Comparison of ENCODE assay signal across 15 mouse cellular contexts in genomic region chr1:51782091-51782490, GRCm38 (mm10).
DNase-seq lines count a peak whose midpoint lies in the region; ATAC-seq and TF ChIP-seq lines count a peak whose summit lies in the region.
"Had no signal": no experiment of that assay in that cellular context is flagged by ENCODE, and none has a peak within 500 bp of the region (broad histone marks: within the 10 kb centered on the region; RNA-seq: fewer than 3 reads in every experiment).

No protein-coding gene starts in this region.

- 63% methylated on average over 6 of the region's 6 CpGs for WGBS in kidney, adult 2 months
- WGBS in midbrain, embryonic 11.5 days, result 77% methylated on average over 6 of the region's 6 CpGs
- 81% methylated on average over 6 of the region's 6 CpGs for WGBS in midbrain, embryonic 13.5 days
- 33% methylated on average over 6 of the region's 6 CpGs for WGBS in lung, embryonic 16.5 days

- no peak overlapping the region for H3K4me2 ChIP-seq in midbrain, embryonic 11.5 days
- H3K4me2 ChIP-seq in midbrain, embryonic 13.5 days (replicated peaks), result no peak overlapping the region
- no peak overlapping the region for H3K4me2 ChIP-seq in lung, embryonic 16.5 days (ENCODE audit: low read depth, low read length)
- H3K4me2 ChIP-seq: heart, embryonic 12.5 days; limb, embryonic 15.5 days; midbrain, embryonic 12.5 days had no signal

- no peaks in the 10 kb centered on the region for H3K9me3 ChIP-seq in midbrain, embryonic 11.5 days (ENCODE audit: control insufficient read depth, low read length)
- no peaks in the 10 kb centered on the region for H3K9me3 ChIP-seq in midbrain, embryonic 13.5 days
- H3K9me3 ChIP-seq in lung, embryonic 16.5 days (ENCODE audit: control insufficient read depth, low read length), result no peaks in the 10 kb centered on the region
- H3K9me3 ChIP-seq: embryonic facial prominence, embryonic 10.5 days; heart, embryonic 12.5 days; limb, embryonic 15.5 days; midbrain, embryonic 12.5 days had no signal

- DNase-seq in kidney, adult 2 months, result peak; percentile 21
- no peak for DNase-seq in kidney, postnatal 36 days
- no peak for DNase-seq in midbrain, embryonic 11.5 days (ENCODE audit: low spot score, missing footprints)
- no peak for DNase-seq in spleen, postnatal 10 days (ENCODE audit: low spot score in 2 of 2)
- DNase-seq in cerebellum, adult 9-10 months, result no peak
- DNase-seq: cerebellum, adult 18-20 months; gastrocnemius, postnatal 25 days; right cerebral cortex, postnatal 4 days; thymus, postnatal 36 days had no signal

- 0 out of 2 replicates have a peak, but pooled peaks cover 2% of the 10 kb centered on the region for H3K4me1 ChIP-seq in kidney, adult 2 months (ENCODE audit: control insufficient read depth, insufficient read depth, low read length)
- no peaks in the 10 kb centered on the region for H3K4me1 ChIP-seq in midbrain, embryonic 11.5 days (ENCODE audit: control insufficient read depth, insufficient read depth, low read length)
- H3K4me1 ChIP-seq in midbrain, embryonic 13.5 days (replicated peaks), result no peaks in the 10 kb centered on the region; the same call in 1 of the 2 replicates
- no peaks in the 10 kb centered on the region; the same call in 1 of the 2 replicates for H3K4me1 ChIP-seq in lung, embryonic 16.5 days (replicated peaks; ENCODE audit: control insufficient read depth, insufficient read depth, low read length)
- H3K4me1 ChIP-seq: heart, embryonic 12.5 days; midbrain, embryonic 12.5 days had no signal

- TF ChIP-seq CTCF in kidney, adult 2 months (conservative IDR thresholded peaks at IDR 0.05; ENCODE audit: insufficient read depth, insufficient read length, low read depth, low read length), result no peak

- H3K27me3 ChIP-seq in kidney, adult 2 months (replicated peaks; ENCODE audit: control insufficient read depth, insufficient read depth, low read length), result no peaks in the 10 kb centered on the region
- H3K27me3 ChIP-seq in midbrain, embryonic 11.5 days (ENCODE audit: control insufficient read depth, insufficient read depth, low read length), result no peaks in the 10 kb centered on the region
- no peaks in the 10 kb centered on the region for H3K27me3 ChIP-seq in midbrain, embryonic 13.5 days
- no peaks in the 10 kb centered on the region for H3K27me3 ChIP-seq in lung, embryonic 16.5 days (ENCODE audit: control insufficient read depth, insufficient read depth, low read depth, low read length)
- H3K27me3 ChIP-seq: heart, embryonic 12.5 days; limb, embryonic 15.5 days; midbrain, embryonic 12.5 days had no signal

- peak; percentile 58; the same call in 1 of the 2 replicates for ATAC-seq in midbrain, embryonic 11.5 days (ENCODE audit: low FRiP score)
- ATAC-seq in midbrain, embryonic 13.5 days, result no peak
- ATAC-seq in lung, embryonic 16.5 days (ENCODE audit: low read depth), result peak; percentile 77

- no peaks in the 10 kb centered on the region for H3K36me3 ChIP-seq in kidney, adult 2 months (ENCODE audit: control insufficient read depth, insufficient read depth, low read length)
- peaks cover 6% of the 10 kb centered on the region for H3K36me3 ChIP-seq in midbrain, embryonic 11.5 days (ENCODE audit: control insufficient read depth, insufficient read depth, low read length)
- peaks cover 41% of the 10 kb centered on the region for H3K36me3 ChIP-seq in midbrain, embryonic 13.5 days
- H3K36me3 ChIP-seq in lung, embryonic 16.5 days (ENCODE audit: control insufficient read depth, insufficient read depth, low read length), result peaks cover 13% of the 10 kb centered on the region

- H3K27ac ChIP-seq in kidney, adult 2 months (ENCODE audit: insufficient read depth, low read depth, low read length), result no peak overlapping the region
- H3K27ac ChIP-seq in midbrain, embryonic 11.5 days (ENCODE audit: low read depth, low read length), result no peak overlapping the region
- H3K27ac ChIP-seq in midbrain, embryonic 13.5 days, result no peak overlapping the region
- H3K27ac ChIP-seq in lung, embryonic 16.5 days (ENCODE audit: low read length), result no peak overlapping the region
- H3K27ac ChIP-seq: embryonic facial prominence, embryonic 10.5 days; limb, embryonic 15.5 days; midbrain, embryonic 12.5 days had no signal

- no peak overlapping the region for H3K4me3 ChIP-seq in kidney, adult 2 months (ENCODE audit: insufficient read depth, low read depth, low read length)
- H3K4me3 ChIP-seq in midbrain, embryonic 11.5 days (ENCODE audit: low read depth, low read length), result no peak overlapping the region
- H3K4me3 ChIP-seq in midbrain, embryonic 13.5 days (replicated peaks), result no peak overlapping the region
- H3K4me3 ChIP-seq in lung, embryonic 16.5 days (ENCODE audit: low read length), result no peak overlapping the region
- H3K4me3 ChIP-seq: embryonic facial prominence, embryonic 10.5 days; heart, embryonic 12.5 days; limb, embryonic 15.5 days; midbrain, embryonic 12.5 days had no signal

- H3K9ac ChIP-seq in midbrain, embryonic 11.5 days (ENCODE audit: low read length), result no peak overlapping the region
- H3K9ac ChIP-seq in midbrain, embryonic 13.5 days (replicated peaks), result no peak overlapping the region
- H3K9ac ChIP-seq in lung, embryonic 16.5 days (ENCODE audit: low read length), result no peak overlapping the region
- H3K9ac ChIP-seq: heart, embryonic 12.5 days; limb, embryonic 15.5 days; midbrain, embryonic 12.5 days had no signal

- TF ChIP-seq POLR2A in kidney, adult 2 months (IDR thresholded peaks at IDR 0.05; ENCODE audit: low read depth, low read length), result no peak
